Mouse (Mus musculus) embryonic facial prominence, embryonic 12.5 days (tissue): ENCODE measurements around the gene Traf5. TPM values are rescaled to one million over a fixed set of nuclear protein-coding genes. Genes with fewer than 3 reads are reported as not detected.

Source experiments
- ATAC-seq: fragments of 200-750 bp; cut with Nextera tagmentation; 2 replicates; pipeline ENCODE4 v1.8.0; 2017; ENCODE audit not compliant: insufficient number of reproducible peaks, insufficient read depth, low FRiP score, low TSS enrichment
- H3K27ac ChIP-seq: fragments of 300-500 bp; sonication (generic); 2 replicates; pipeline ENCODE4 v1.5.1; 2016; ENCODE audit warnings: mild to moderate bottlenecking
- H3K27me3 ChIP-seq: fragments of 300-500 bp; sonication (generic); 2 replicates; pipeline ENCODE4 v1.6.1; 2016; ENCODE audit warnings: mild to moderate bottlenecking, moderate library complexity
- H3K36me3 ChIP-seq: fragments of 300-500 bp; sonication (generic); 2 replicates; pipeline ENCODE4 v1.6.1; 2016; ENCODE audit warnings: mild to moderate bottlenecking
- H3K4me1 ChIP-seq: fragments of 300-500 bp; sonication (generic); 2 replicates; pipeline ENCODE4 v1.6.1; 2016
- H3K4me2 ChIP-seq: fragments of 300-500 bp; sonication (generic); replicated peaks from 2 replicates; pipeline ENCODE4 v1.6.1; 2016; ENCODE audit warnings: mild to moderate bottlenecking, moderate library complexity
- H3K4me3 ChIP-seq: fragments of 300-500 bp; sonication (generic); 2 replicates; pipeline ENCODE4 v1.5.1; 2016; ENCODE audit warnings: mild to moderate bottlenecking
- H3K9ac ChIP-seq: fragments of 300-500 bp; sonication (generic); 2 replicates; pipeline ENCODE4 v1.6.1; 2016; ENCODE audit warnings: mild to moderate bottlenecking, moderate library complexity
- H3K9me3 ChIP-seq: fragments of 300-500 bp; sonication (generic); 2 replicates; pipeline ENCODE4 v1.6.1; 2016; ENCODE audit warnings: mild to moderate bottlenecking, moderate library complexity
- WGBS: fragments of 180-500 bp; shearing (Covaris S2); methylation state at CpG from one replicate; pipeline ENCODE4 v1.1.7; 2016; 5-methylcytosine and 5-hydroxymethylcytosine counted together
- polyA plus RNA-seq: library from polyadenylated mRNA; unstranded; fragments of >200 nt; fragmentation: Nextera tagmentation; extraction: Ambion mirVana; gene quantifications from 2 replicates; pipeline ENCODE4 v1.2.1, GENCODE M21; 2016

The Traf5 gene
- polyA plus RNA-seq, 1 experiment from 2014 or later = 14.4 TPM

GRCm38 (mm10) chr1:192053726-192054125 is 38.6 kb downstream of the Traf5 start:
- Histone ChIP-seq H3K9me3 (no peaks in the 10 kb centered on the region), H3K27ac (no peak overlapping the region), H3K27me3 (no peaks in the 10 kb centered on the region), H3K4me2 (no peak overlapping the region), H3K4me1 (no peaks in the 10 kb centered on the region; the same call in 1 of the 2 replicates), H3K36me3 (peaks cover 10% of the 10 kb centered on the region; the same call in 1 of the 2 replicates), H3K4me3 (no peak overlapping the region), H3K9ac (no peak overlapping the region)
- no peak for ATAC-seq
- 43% methylated on average over 3 of the region's 3 CpGs for WGBS

- H3K36me3 ChIP-seq = peaks cover 10% of the 10 kb centered on the region; the same call in 1 of the 2 replicates
- no peaks in the 10 kb centered on the region for H3K27me3 ChIP-seq
- no peak overlapping the region for H3K9ac ChIP-seq
- no peak overlapping the region for H3K4me3 ChIP-seq
- H3K4me2 ChIP-seq = no peak overlapping the region
- no peak for ATAC-seq
- no peaks in the 10 kb centered on the region; the same call in 1 of the 2 replicates for H3K4me1 ChIP-seq
- H3K9me3 ChIP-seq = no peaks in the 10 kb centered on the region
- H3K27ac ChIP-seq = no peak overlapping the region
- WGBS = 89% methylated on average over 5 of the region's 5 CpGs
These were observed 39.4 kb downstream of the Traf5 start for GRCm38 (mm10) chr1:192052986-192053385.

- 88% methylated on average over 8 of the region's 8 CpGs for WGBS
- Histone ChIP-seq H3K4me2 (no peak overlapping the region), H3K4me1 (no peaks in the 10 kb centered on the region; the same call in 1 of the 2 replicates)
These were observed 39.9 kb downstream of the Traf5 start for GRCm38 (mm10) chr1:192052461-192052860.

DNA sequence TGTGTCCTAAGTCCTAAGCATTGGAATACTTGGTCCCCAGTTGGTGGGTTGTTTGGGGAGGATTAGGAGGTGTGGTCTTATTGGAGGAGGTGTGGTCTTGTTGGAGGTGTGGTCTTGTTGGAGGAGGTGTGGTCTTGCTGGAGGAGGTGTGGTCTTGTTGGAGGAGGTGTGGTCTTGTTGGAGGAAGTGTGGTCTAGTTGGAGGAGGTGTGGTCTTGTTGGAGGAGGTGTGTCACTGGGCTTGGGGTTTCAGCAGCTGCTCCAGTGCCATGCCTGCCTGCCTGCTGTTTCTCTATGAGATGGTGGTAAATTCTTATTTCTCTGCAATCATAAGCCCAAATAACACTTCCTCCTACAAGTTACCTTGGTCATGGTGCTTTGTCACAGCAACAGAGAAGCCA is 93.3 kb downstream of the Traf5 start:
- no peak overlapping the region for H3K9ac ChIP-seq
- no peaks in the 10 kb centered on the region for H3K9me3 ChIP-seq
- no peak overlapping the region for H3K27ac ChIP-seq
- no peak overlapping the region for H3K4me2 ChIP-seq
- H3K27me3 ChIP-seq = no peaks in the 10 kb centered on the region
- ATAC-seq = no peak
- H3K36me3 ChIP-seq = peaks cover 8% of the 10 kb centered on the region
- no peak overlapping the region for H3K4me3 ChIP-seq
- no peaks in the 10 kb centered on the region for H3K4me1 ChIP-seq

More at GRCm38 (mm10) chr1:192052461-192052860, 39.9 kb downstream of the Traf5 start:
- Histone ChIP-seq H3K27ac (no peak overlapping the region), H3K4me3 (no peak overlapping the region), H3K27me3 (no peaks in the 10 kb centered on the region), H3K36me3 (peaks cover 10% of the 10 kb centered on the region; the same call in 1 of the 2 replicates), H3K9ac (no peak overlapping the region), H3K9me3 (no peaks in the 10 kb centered on the region)
- no peak for ATAC-seq

- WGBS = 88% methylated on average over 8 of the region's 8 CpGs
- Histone ChIP-seq H3K4me1 (no peaks in the 10 kb centered on the region), H3K27me3 (no peaks in the 10 kb centered on the region), H3K9me3 (no peaks in the 10 kb centered on the region), H3K4me2 (no peak overlapping the region), H3K9ac (no peak overlapping the region), H3K4me3 (no peak overlapping the region), H3K27ac (no peak overlapping the region), H3K36me3 (peaks cover 8% of the 10 kb centered on the region)
- ATAC-seq = no peak
These were observed 95.7 kb downstream of the Traf5 start for GRCm38 (mm10) chr1:191996621-191997185.

DNA sequence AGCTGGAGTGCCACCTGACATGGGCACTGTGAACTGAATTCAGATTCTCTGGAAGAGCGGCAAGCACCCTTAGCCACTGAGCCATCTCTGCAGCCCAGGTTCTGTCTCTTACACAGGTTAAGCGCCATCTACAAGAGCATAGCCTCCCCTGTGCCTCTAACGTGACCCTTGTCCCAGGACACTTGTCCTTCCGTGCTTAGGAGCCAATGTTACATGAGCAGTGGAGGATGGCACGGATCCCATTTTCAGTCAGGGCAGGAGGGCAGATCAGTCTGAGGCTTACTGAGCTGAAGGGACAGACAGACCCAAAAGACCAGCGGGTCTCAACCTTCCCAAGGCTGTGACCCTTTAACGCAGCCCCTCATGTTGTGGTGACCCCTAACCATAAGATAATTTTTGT is 96.4 kb downstream of the Traf5 start:
- 88% methylated on average over 7 of the region's 7 CpGs for WGBS
- H3K9ac ChIP-seq = no peak overlapping the region
- peaks cover 8% of the 10 kb centered on the region for H3K36me3 ChIP-seq
- ATAC-seq = no peak
- H3K27ac ChIP-seq = no peak overlapping the region
- H3K27me3 ChIP-seq = no peaks in the 10 kb centered on the region
- no peaks in the 10 kb centered on the region for H3K9me3 ChIP-seq
- H3K4me1 ChIP-seq = no peaks in the 10 kb centered on the region
- no peak overlapping the region for H3K4me2 ChIP-seq
- H3K4me3 ChIP-seq = no peak overlapping the region

DNA sequence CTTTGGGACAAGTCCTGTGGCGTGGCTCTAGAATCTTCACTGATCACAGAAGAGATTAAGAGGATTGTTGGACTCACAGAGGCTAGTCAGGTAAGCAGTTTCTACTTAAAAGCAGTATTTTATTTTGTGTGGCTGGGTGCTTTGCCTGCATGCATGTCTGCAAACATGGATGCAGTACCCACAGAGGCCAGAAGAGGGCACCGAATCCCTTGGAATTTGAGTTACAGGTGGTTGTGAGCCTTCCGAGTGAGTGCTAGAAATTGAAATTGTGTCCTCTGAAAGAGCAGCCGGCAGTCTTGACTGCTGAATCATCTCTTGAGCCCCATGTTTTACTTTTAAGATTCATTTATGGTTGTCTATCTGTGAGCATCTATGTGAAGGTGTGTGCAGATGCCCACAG is 96.9 kb downstream of the Traf5 start:
- 55% methylated on average over 4 of the region's 4 CpGs for WGBS
- Histone ChIP-seq H3K9ac (no peak overlapping the region), H3K4me3 (no peak overlapping the region), H3K36me3 (peaks cover 8% of the 10 kb centered on the region), H3K27ac (no peak overlapping the region), H3K4me2 (no peak overlapping the region), H3K9me3 (no peaks in the 10 kb centered on the region), H3K27me3 (no peaks in the 10 kb centered on the region), H3K4me1 (no peaks in the 10 kb centered on the region)
- no peak for ATAC-seq

GRCm38 (mm10) chr1:191994476-191994875 is 97.9 kb downstream of the Traf5 start:
- Histone ChIP-seq H3K4me2 (no peak overlapping the region), H3K9me3 (no peaks in the 10 kb centered on the region), H3K27me3 (no peaks in the 10 kb centered on the region), H3K4me1 (no peaks in the 10 kb centered on the region), H3K36me3 (peaks cover 8% of the 10 kb centered on the region), H3K9ac (no peak overlapping the region), H3K4me3 (no peak overlapping the region), H3K27ac (no peak overlapping the region)
- no peak for ATAC-seq
- 70% methylated on average over 5 of the region's 5 CpGs for WGBS

DNA sequence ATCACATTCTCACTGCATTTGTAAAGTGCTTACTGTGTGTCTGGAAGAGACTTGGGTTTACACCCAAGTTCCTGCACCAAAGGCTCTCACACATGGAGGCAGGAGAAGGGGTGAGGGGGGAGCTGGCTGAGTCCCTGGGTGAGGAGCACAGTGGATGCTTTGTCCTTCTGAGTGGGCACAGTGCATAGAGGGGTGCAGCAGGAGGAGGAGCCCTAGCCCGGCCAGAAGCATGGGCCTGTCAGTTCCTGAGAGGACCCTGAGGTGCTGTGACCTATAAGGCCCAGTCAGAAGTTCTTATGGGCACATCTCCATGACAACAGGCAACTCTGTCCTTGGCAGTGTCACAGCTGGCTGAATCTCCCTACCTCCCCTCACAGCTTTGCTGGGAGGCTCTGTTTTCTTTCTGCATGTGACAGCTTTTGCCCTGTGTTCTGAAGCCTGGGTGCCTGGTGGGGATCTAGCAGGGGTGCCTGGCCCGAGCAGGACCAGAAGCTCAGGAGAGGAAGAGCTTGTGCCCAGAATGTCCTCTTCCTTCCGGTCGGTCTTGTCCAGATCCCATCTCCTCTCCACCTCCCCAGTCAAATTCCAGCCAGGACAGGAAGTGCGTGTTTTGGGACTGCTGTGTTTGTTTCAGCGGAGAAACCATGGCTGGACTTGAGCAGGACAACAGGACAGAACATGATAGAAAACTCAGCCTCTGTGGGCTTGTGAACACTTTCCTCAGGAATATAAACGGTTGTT is 100.1 kb downstream of the Traf5 start:
- WGBS = 66% methylated on average over 7 of the region's 7 CpGs
- H3K9me3 ChIP-seq = no peaks in the 10 kb centered on the region

DNA sequence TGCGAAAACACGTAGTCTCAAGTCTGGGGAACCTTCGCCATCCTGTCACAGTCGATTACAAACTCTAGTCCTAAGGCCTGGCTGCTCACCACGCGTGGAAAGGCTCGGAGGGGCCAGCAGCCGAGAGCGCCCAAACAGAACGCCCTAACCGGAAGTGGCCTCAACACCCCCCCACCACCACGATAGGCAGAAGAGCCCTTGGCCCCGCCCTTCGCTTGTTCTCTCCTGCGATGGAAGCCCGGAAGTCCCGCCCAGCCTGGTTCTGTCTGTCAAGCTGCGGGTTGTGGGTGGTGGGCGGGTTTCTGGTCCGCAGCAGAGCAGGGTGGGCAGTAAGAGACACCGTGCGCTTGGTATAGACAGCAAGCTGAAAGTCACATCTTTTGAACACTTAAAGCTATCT is 102.4 kb downstream of the Traf5 start:
- Histone ChIP-seq H3K9me3 (no peaks in the 10 kb centered on the region), H3K36me3 (no peaks in the 10 kb centered on the region), H3K4me2 (peak overlapping the region; percentile 58), H3K4me3 (peak overlapping the region; percentile 55), H3K4me1 (no peaks in the 10 kb centered on the region), H3K27me3 (0 out of 2 replicates have a peak, but pooled peaks cover 13% of the 10 kb centered on the region), H3K27ac (peak overlapping the region; percentile 83), H3K9ac (peak overlapping the region; percentile 62)
- ATAC-seq = peak; percentile 93
- WGBS = under 1% methylated on average over 22 of the region's 22 CpGs

More for the DNA sequence above, 100.1 kb downstream of the Traf5 start:
- H3K4me1 ChIP-seq = no peaks in the 10 kb centered on the region
- H3K27me3 ChIP-seq = no peaks in the 10 kb centered on the region
- no peak for ATAC-seq
- H3K4me3 ChIP-seq = no peak overlapping the region
- H3K9ac ChIP-seq = no peak overlapping the region
- H3K4me2 ChIP-seq = no peak overlapping the region
- H3K27ac ChIP-seq = no peak overlapping the region
- H3K36me3 ChIP-seq = no peaks in the 10 kb centered on the region

DNA sequence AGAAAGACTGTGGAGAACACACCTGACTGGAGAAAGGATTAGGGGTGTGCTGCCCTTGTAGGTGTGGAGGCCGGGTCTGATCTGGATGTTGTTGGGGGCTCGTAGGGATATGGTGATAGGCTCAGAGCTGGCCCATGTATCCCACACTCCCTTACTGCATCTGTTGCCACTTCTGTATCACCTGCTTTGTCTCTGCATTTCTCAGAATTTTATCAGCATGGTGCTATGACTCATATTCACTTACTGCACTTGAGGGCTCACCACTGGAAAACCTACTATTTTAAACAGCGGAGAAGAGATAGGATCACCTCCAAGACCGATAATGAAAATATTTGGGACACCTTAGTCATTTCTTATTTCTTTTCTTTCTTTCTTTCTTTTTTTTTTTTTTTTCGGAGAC is 103.3 kb downstream of the Traf5 start:
- WGBS = 86% methylated on average over 5 of the region's 5 CpGs
- no peak overlapping the region for H3K9ac ChIP-seq
- no peak overlapping the region; the same call in 1 of the 2 replicates for H3K4me3 ChIP-seq
- no peaks in the 10 kb centered on the region for H3K4me1 ChIP-seq
- H3K27me3 ChIP-seq = 0 out of 2 replicates have a peak, but pooled peaks cover 13% of the 10 kb centered on the region
- no peak overlapping the region for H3K27ac ChIP-seq
- H3K9me3 ChIP-seq = no peaks in the 10 kb centered on the region
- peak overlapping the region; percentile 58; the same call in 1 of the 2 replicates for H3K4me2 ChIP-seq
- H3K36me3 ChIP-seq = no peaks in the 10 kb centered on the region
- ATAC-seq = no peak

DNA sequence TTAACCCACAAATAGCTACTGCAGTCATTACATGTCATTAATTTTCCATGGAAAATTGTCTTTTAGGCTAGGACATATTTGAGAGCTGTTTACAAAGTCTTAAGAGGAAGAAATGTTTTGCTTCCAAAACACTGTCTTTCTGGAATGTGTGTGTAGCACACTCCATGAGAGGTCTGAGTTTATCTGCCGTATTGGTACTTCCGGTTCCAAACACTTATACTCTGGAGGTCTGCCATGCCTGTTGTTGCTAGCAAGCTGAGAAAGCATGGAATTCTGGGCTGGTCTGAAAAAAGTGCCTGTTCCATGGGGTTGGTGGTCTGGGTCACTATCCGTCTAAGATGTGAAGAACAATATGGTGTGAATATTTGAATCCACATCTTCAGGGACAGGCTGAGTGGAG is 103.7 kb downstream of the Traf5 start:
- ATAC-seq = no peak
- Histone ChIP-seq H3K36me3 (no peaks in the 10 kb centered on the region), H3K27ac (no peak overlapping the region), H3K27me3 (0 out of 2 replicates have a peak, but pooled peaks cover 13% of the 10 kb centered on the region), H3K9ac (no peak overlapping the region), H3K4me2 (no peak overlapping the region), H3K4me1 (no peaks in the 10 kb centered on the region), H3K4me3 (no peak overlapping the region), H3K9me3 (no peaks in the 10 kb centered on the region)
- WGBS = 92% methylated on average over 3 of the region's 3 CpGs
